Mouse (Mus musculus) midbrain, postnatal 0 days (tissue): ENCODE measurements around the gene Liph. TPM values are rescaled to one million over a fixed set of nuclear protein-coding genes. Genes with fewer than 3 reads are reported as not detected.

Experiments
- ATAC-seq: fragments of 200-750 bp; cut with Nextera tagmentation; 2 replicates; pipeline ENCODE4 v1.8.0; 2017; ENCODE audit warnings: moderate number of reproducible peaks, mild to moderate bottlenecking, moderate TSS enrichment, moderate library complexity; ENCODE audit not compliant: low FRiP score
- DNase-seq: peaks from one replicate; pipeline ENCODE4 v3.0.0-alpha.2; 2015; ENCODE audit warnings: low spot score
- H3K27ac ChIP-seq: fragments of 300-500 bp; sonication (generic); 2 replicates; pipeline ENCODE4 v1.5.1; 2014; ENCODE audit warnings: low read depth, mild to moderate bottlenecking, low read length, mixed read lengths
- H3K27me3 ChIP-seq: fragments of 300-500 bp; sonication (generic); 2 replicates; pipeline ENCODE4 v1.6.1; 2014; ENCODE audit warnings: low read length, control low read depth, mixed read lengths; ENCODE audit not compliant: insufficient read depth
- H3K36me3 ChIP-seq: fragments of 300-500 bp; sonication (generic); 2 replicates; pipeline ENCODE4 v1.6.1; 2014; ENCODE audit warnings: low read length, control low read depth, mixed read lengths; ENCODE audit not compliant: insufficient read depth
- H3K4me1 ChIP-seq: fragments of 300-500 bp; sonication (generic); 2 replicates; pipeline ENCODE4 v1.6.1; 2014; ENCODE audit warnings: mild to moderate bottlenecking, control low read depth, antibody characterized with exemption, low read length, mixed read lengths; ENCODE audit not compliant: insufficient read depth
- H3K4me2 ChIP-seq: fragments of 300-500 bp; sonication (generic); 2 replicates; pipeline ENCODE4 v1.6.1; 2014; ENCODE audit warnings: low read depth, mild to moderate bottlenecking, low read length, mixed read lengths; ENCODE audit not compliant: poor library complexity, severe bottlenecking
- H3K4me3 ChIP-seq: fragments of 300-500 bp; sonication (generic); 2 replicates; pipeline ENCODE4 v1.5.1; 2014; ENCODE audit warnings: low read depth, mild to moderate bottlenecking, low read length, moderate library complexity
- H3K9ac ChIP-seq: fragments of 300-500 bp; sonication (generic); replicated peaks from 2 replicates; pipeline ENCODE4 v1.6.1; 2014; ENCODE audit warnings: mild to moderate bottlenecking, low read length, moderate library complexity, mixed read lengths; ENCODE audit not compliant: poor library complexity, severe bottlenecking
- H3K9me3 ChIP-seq: fragments of 300-500 bp; sonication (generic); 2 replicates; pipeline ENCODE4 v1.6.1; 2016; ENCODE audit warnings: low read length, control low read depth
- CTCF ChIP-seq: IDR thresholded peaks from 2 replicates; pipeline ENCODE4 v1.5.1; 2016; ENCODE audit warnings: antibody characterized with exemption, mild to moderate bottlenecking
- WGBS: fragments of 180-500 bp; shearing (Covaris S2); extraction: QIAGEN DNeasy Blood & Tissue Kit; methylation state at CpG from one replicate; pipeline ENCODE4 v1.1.7; 2014; 5-methylcytosine and 5-hydroxymethylcytosine counted together
- polyA plus RNA-seq: library from polyadenylated mRNA; unstranded; fragments of >200 nt; fragmentation: Nextera tagmentation; extraction: Ambion mirVana; gene quantifications from 2 replicates; pipeline ENCODE4 v1.2.1, GENCODE M21; 2015
- total RNA-seq: library from RNA; depleted of rRNA; stranded (reverse); fragments of >200 nt; gene quantifications from 2 replicates; pipeline ENCODE4 v1.2.3, GENCODE M21; 2014

The Liph gene
- total and polyA plus RNA-seq, 2 experiments from 2014 or later = 0.89 to 1.3 TPM

- no peak for TF ChIP-seq CTCF
- no peak for DNase-seq
- Histone ChIP-seq H3K27me3 (no peaks in the 10 kb centered on the region), H3K27ac (no peak overlapping the region), H3K36me3 (no peaks in the 10 kb centered on the region), H3K9ac (no peak overlapping the region), H3K4me3 (no peak overlapping the region), H3K4me2 (no peak overlapping the region), H3K4me1 (no peaks in the 10 kb centered on the region), H3K9me3 (no peaks in the 10 kb centered on the region)
- WGBS = 61% methylated on average over 3 of the region's 3 CpGs
- ATAC-seq = no peak
Measured at GRCm38 (mm10) chr16:21986191-21986590, 9.3 kb downstream of the Liph start.

- Histone ChIP-seq H3K9me3 (no peaks in the 10 kb centered on the region), H3K4me3 (no peak overlapping the region), H3K4me1 (no peaks in the 10 kb centered on the region), H3K36me3 (no peaks in the 10 kb centered on the region), H3K27me3 (no peaks in the 10 kb centered on the region), H3K9ac (no peak overlapping the region), H3K4me2 (no peak overlapping the region), H3K27ac (no peak overlapping the region)
- DNase-seq (no peak), ATAC-seq (no peak)
- WGBS = 83% methylated on average over 12 of the region's 12 CpGs
- no peak for TF ChIP-seq CTCF
Measured at GRCm38 (mm10) chr16:21984091-21984490, 11.4 kb downstream of the Liph start.

GRCm38 (mm10) chr16:21983581-21983980 lies 11.9 kb downstream of the Liph start:
- no peak overlapping the region for H3K27ac ChIP-seq
- ATAC-seq (no peak), DNase-seq (no peak)
- H3K4me1 ChIP-seq = no peaks in the 10 kb centered on the region
- H3K9ac ChIP-seq = no peak overlapping the region
- no peak for TF ChIP-seq CTCF
- no peak overlapping the region for H3K4me3 ChIP-seq
- H3K36me3 ChIP-seq = no peaks in the 10 kb centered on the region
- no peak overlapping the region for H3K4me2 ChIP-seq
- no peaks in the 10 kb centered on the region for H3K9me3 ChIP-seq
- WGBS = 94% methylated on average over 4 of the region's 4 CpGs
- H3K27me3 ChIP-seq = no peaks in the 10 kb centered on the region

- Histone ChIP-seq H3K27me3 (no peaks in the 10 kb centered on the region), H3K27ac (no peak overlapping the region), H3K9ac (no peak overlapping the region), H3K4me3 (no peak overlapping the region), H3K4me1 (no peaks in the 10 kb centered on the region), H3K4me2 (no peak overlapping the region), H3K36me3 (no peaks in the 10 kb centered on the region), H3K9me3 (no peaks in the 10 kb centered on the region)
- no peak for DNase-seq
- 93% methylated on average over 9 of the region's 9 CpGs for WGBS
- TF ChIP-seq CTCF = no peak
- ATAC-seq = no peak
Measured at GRCm38 (mm10) chr16:21983146-21983545, 12.3 kb downstream of the Liph start.

- H3K4me3 ChIP-seq = no peak overlapping the region
- no peak for DNase-seq
- WGBS = 82% methylated on average over 5 of the region's 5 CpGs
- no peak overlapping the region for H3K9ac ChIP-seq
- H3K27ac ChIP-seq = no peak overlapping the region
- TF ChIP-seq CTCF = no peak
- no peaks in the 10 kb centered on the region for H3K36me3 ChIP-seq
- H3K9me3 ChIP-seq = no peaks in the 10 kb centered on the region
- no peaks in the 10 kb centered on the region for H3K4me1 ChIP-seq
- H3K27me3 ChIP-seq = no peaks in the 10 kb centered on the region
- ATAC-seq = no peak
- no peak overlapping the region for H3K4me2 ChIP-seq
Measured at GRCm38 (mm10) chr16:21977347-21977746, 18.1 kb downstream of the Liph start.

- Histone ChIP-seq H3K27me3 (no peaks in the 10 kb centered on the region), H3K4me3 (no peak overlapping the region), H3K36me3 (no peaks in the 10 kb centered on the region), H3K27ac (no peak overlapping the region), H3K4me2 (peak overlapping the region; percentile 37), H3K9ac (no peak overlapping the region), H3K4me1 (no peaks in the 10 kb centered on the region), H3K9me3 (no peaks in the 10 kb centered on the region)
- no peak for ATAC-seq
- no peak for DNase-seq
- 2% methylated on average over 16 of the region's 16 CpGs for WGBS
- TF ChIP-seq CTCF = no peak
Measured at GRCm38 (mm10) chr16:21976203-21976602, 19.3 kb downstream of the Liph start.
